Mouse (Mus musculus) naive thymus-derived CD4-positive, alpha-beta T cell, adult 2 months (primary cell): ENCODE data around the gene Midn.

ENCODE experiments used
- DNase-seq: peaks from one replicate; pipeline ENCODE4 v3.0.0-alpha.2; 2011; ENCODE audit warnings: low read depth

Gene Midn

DNA sequence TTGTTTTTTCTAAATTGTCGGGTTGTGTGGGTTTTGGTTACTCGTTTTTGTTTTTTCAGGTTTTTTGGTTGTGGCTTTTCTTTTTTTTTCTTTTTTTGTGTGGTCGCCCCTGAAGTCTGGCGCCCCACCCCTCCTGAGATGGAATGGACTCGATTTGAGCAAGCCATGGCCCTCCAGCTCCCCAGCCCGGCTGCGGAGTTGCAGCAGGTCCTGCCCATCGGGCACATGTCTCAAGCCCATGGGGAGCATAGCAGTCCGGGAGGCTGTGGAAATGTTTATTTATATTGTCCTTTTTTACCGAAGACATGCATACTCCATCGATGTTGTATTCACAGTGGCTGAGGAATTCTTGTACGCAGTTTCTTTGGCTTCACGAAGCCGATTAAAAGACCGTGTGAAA, 23.2 kb downstream of the Midn start:
- DNase-seq = peak; percentile 12

DNA sequence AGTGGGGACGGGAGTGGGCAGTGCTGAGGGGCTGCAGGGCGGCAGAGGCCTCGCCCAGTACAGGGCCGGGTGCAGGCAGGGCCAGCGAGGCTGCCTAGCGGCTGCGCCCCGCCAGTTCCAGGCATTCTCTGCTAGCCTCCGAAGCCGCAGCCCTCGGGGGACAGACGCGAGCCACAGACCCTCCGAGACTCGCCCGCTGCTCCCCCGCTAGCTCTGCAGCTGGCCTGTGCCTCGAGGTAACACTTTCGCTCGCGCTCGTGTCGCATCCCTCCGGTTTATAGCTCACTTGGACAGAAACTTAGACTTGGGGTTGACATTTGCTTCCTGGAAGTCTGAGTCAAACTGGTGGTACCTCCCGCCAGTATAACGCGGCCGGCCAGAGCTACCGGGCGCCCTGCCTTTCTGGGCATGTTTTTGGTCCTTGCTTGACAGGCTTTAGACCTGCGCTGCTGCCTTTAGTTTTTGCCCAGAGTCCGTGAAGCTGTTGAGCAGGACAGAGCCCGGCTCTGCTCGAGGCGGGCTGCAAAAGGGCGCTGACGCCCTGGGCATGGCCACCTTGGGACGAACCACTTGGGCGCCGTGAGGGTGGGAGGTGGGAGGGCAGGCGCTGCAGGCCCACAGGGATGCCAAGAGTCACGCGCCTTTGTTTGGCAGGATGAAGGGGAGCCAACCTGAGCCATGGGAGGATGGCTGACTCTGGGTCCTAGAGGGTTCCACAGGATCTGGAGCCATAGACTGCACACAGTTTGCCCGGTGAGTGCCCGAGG, 23.9 kb downstream of the Midn start:
- DNase-seq = peak; percentile 37

- peak; percentile 97 for DNase-seq
Observed at GRCm38 (mm10) chr10:80172527-80173292, 24.6 kb downstream of the Midn start, which contains the start of gene 1600002K03Rik. 1600002K03Rik (plus strand) TSS chr10:80172944.

DNA sequence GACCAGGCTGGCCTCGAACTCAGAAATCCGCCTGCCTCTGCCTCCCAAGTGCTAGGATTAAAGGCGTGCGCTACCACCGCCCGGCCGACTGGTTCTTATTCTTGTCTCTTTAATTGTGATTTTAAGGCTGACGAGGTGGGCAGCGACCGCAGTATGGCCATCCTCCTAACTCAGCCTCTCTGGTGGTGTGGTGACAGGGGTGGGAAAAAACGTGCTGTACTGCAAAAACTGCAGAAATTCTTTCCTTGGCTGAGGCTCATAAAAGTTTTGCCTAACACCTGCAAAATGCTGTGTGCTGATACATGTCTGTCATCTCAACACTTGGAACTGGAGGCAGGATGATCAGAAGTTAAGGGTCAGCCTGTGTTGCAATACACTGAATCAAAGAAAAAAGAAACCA, 25.3 kb downstream of the Midn start:
- DNase-seq = peak; percentile 55

- peak; percentile 23 for DNase-seq
Observed at GRCm38 (mm10) chr10:80173955-80174640, 26.0 kb downstream of the Midn start.

GRCm38 (mm10) chr10:80174705-80175104, 26.6 kb downstream of the Midn start:
- peak; percentile 76 for DNase-seq

- peak; percentile 75 for DNase-seq
Observed at GRCm38 (mm10) chr10:80175536-80176269, 27.6 kb downstream of the Midn start.

- no peak for DNase-seq
Observed at GRCm38 (mm10) chr10:80176270-80176834, 28.3 kb downstream of the Midn start.

GRCm38 (mm10) chr10:80177441-80178279, 29.6 kb downstream of the Midn start:
- DNase-seq = no peak

GRCm38 (mm10) chr10:80179068-80180051, 31.3 kb downstream of the Midn start, which contains the start of gene Efna2:
Efna2 (plus strand) TSS chr10:80179482.
- peak; percentile 34 for DNase-seq

DNA sequence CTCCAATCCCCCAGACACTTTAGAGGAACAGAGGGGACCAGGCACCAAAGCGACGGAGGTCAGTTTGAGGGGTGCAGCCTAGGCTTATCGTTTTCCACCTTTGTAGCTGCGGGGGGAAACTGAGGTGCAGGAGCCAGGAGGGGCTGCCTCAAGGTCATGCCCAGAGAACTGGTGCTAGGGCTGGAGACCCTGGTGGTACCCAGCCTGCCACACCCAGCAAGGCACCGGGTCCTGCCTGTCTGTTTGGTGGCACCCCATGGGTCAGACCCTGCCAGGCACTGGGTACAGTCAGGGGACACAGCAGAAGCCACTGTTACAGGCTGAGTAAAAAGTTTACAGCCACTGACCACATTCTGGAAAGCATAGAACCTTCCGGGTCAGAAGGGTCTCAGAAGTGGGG, 32.2 kb downstream of the Midn start:
- DNase-seq = no peak

GRCm38 (mm10) chr10:80180823-80181222, 32.8 kb downstream of the Midn start:
- no peak for DNase-seq

- DNase-seq = no peak
Observed at GRCm38 (mm10) chr10:80182547-80182946, 34.5 kb downstream of the Midn start.

DNA sequence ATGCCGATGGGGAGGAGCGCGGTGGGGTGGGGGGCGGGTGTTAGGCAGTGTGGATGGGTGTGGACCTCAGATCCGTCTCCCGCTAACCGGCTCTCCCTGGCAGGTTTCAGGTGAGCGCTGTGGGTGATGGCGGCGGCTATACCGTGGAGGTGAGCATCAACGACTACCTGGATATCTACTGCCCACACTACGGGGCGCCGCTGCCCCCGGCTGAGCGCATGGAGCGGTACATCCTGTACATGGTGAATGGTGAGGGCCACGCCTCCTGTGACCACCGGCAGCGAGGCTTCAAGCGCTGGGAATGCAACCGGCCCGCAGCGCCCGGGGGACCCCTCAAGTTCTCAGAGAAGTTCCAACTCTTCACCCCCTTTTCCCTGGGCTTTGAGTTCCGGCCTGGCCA, 38.6 kb downstream of the Midn start:
- DNase-seq = no peak

DNA sequence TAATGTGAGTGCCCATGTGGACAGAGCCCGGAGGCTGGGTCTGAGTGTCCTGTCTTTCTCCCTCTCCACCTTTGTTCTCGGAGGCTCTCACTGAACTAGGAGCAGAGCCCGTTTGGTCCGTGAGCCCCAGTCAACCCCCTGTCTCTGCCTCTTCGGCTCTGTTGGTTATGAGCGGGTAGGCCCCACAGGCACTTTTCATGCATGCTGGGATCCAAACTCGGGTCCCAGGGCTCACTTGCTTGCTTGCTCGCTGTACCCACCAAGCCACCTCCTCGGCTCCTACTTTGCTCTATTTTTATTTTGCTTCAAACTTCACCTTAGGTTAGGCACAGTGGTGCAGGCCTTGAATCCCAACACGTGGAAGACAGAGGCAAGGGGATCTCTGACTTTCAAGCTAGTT, 39.7 kb downstream of the Midn start:
- no peak for DNase-seq

- DNase-seq = no peak
Observed at GRCm38 (mm10) chr10:80188453-80189024, 40.5 kb downstream of the Midn start.

GRCm38 (mm10) chr10:80189999-80190398, 41.9 kb downstream of the Midn start:
- no peak for DNase-seq

DNA sequence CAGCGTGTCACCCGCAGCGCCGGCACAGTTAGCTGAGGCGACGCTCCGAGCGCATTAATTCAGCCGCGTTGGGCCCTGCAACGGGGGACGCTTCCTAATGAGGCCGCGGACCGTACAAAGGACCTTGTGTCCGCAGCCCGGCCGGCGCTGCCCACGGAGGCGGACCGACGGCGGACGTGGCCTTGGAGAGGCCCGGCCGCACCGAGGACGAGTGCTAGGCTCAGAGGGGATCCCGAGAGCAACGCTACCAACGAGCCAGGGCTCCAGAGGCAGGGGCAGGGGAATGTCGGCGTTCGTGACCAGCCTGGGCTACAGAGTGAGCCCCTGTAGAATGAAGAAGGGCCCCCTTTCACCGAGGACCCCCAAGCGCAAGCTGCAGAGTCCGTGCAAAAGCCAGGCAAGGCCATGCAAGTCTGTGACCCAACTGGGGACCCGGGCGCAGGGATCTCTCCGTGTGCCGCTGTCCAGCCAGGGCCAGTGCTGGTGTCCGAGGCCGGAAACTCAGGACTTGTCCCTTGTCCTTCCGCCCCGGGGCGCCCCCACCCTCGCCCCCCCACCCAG, 42.5 kb downstream of the Midn start:
- peak; percentile 12 for DNase-seq

DNA sequence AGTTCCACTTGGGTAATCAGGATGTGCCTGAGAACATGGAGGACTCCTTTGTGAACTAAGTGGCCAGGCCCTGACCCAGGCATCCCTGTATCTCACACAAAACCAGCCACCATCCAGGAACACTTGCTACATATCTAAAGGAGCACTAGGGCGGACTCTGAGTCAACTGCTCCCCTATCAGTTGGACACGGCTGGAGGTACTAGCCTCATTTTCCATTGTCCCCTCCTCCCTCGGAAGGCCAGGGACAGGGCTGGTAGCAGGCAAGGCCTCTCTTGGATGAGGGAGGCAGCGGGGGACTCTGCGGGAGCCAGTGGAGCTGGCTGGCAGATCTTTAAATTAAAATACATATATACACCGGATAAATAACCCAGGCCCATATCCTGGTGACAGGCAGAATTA, 45.9 kb downstream of the Midn start:
- no peak for DNase-seq
